Comparison of ENCODE assay signal across 31 mouse cellular contexts in genomic region chr12:47264118-47264517, GRCm38 (mm10).
"Had no signal": no experiment of that assay in that cellular context is flagged by ENCODE, and none has a peak within 500 bp of the region (broad histone marks: within the 10 kb centered on the region; RNA-seq: fewer than 3 reads in every experiment).

No protein-coding gene starts in this region.

- H3K27ac ChIP-seq: heart, embryonic 10.5 days; heart, embryonic 13.5 days; heart, embryonic 15.5 days; hindbrain, embryonic 10.5 days; hindbrain, embryonic 12.5 days; hindbrain, embryonic 14.5 days; hindbrain, embryonic 15.5 days; hindbrain, postnatal 0 days; intestine, embryonic 15.5 days; kidney, embryonic 15.5 days; kidney, postnatal 0 days; layer of hippocampus, adult 2 months; left cerebral cortex, adult 2 months had no signal

- H3K27me3 ChIP-seq: heart, embryonic 12.5 days; heart, embryonic 13.5 days; heart, embryonic 15.5 days; hindbrain, embryonic 12.5 days; hindbrain, embryonic 13.5 days; hindbrain, embryonic 15.5 days; intestine, embryonic 15.5 days; kidney, embryonic 15.5 days had no signal

- H3K9me3 ChIP-seq: heart, embryonic 10.5 days; heart, embryonic 12.5 days; heart, embryonic 13.5 days; heart, embryonic 15.5 days; hindbrain, embryonic 10.5 days; hindbrain, embryonic 12.5 days; hindbrain, embryonic 13.5 days; hindbrain, embryonic 15.5 days; intestine, embryonic 15.5 days; kidney, embryonic 15.5 days had no signal

- H3K36me3 ChIP-seq: heart, embryonic 10.5 days; heart, embryonic 12.5 days; heart, embryonic 13.5 days; heart, embryonic 15.5 days; hindbrain, embryonic 10.5 days; hindbrain, embryonic 12.5 days; hindbrain, embryonic 13.5 days; hindbrain, embryonic 15.5 days; intestine, embryonic 15.5 days; kidney, embryonic 15.5 days had no signal

- H3K4me3 ChIP-seq: heart, embryonic 10.5 days; heart, embryonic 12.5 days; heart, embryonic 13.5 days; heart, embryonic 15.5 days; hindbrain, embryonic 10.5 days; hindbrain, embryonic 12.5 days; hindbrain, embryonic 13.5 days; hindbrain, embryonic 15.5 days; intestine, embryonic 15.5 days; kidney, embryonic 15.5 days; layer of hippocampus, adult 2 months; left cerebral cortex, adult 2 months had no signal

- DNase-seq: heart, postnatal 10 days; heart, postnatal 14 days; heart, postnatal 36 days; heart, postnatal 4 days; kidney, adult 11 months; kidney, adult 18-20 months; kidney, adult 2 months; kidney, adult 8-10 months; kidney, adult 9 months; kidney, postnatal 10 days; kidney, postnatal 14 days; kidney, postnatal 25 days; kidney, postnatal 36 days; kidney, postnatal 4 days; layer of hippocampus, adult 9-11 months; layer of hippocampus, postnatal 36 days had no signal

- H3K9ac ChIP-seq: heart, embryonic 12.5 days; heart, embryonic 13.5 days; heart, embryonic 15.5 days; hindbrain, embryonic 12.5 days; hindbrain, embryonic 13.5 days; hindbrain, embryonic 14.5 days; hindbrain, embryonic 15.5 days; intestine, embryonic 15.5 days; kidney, embryonic 15.5 days had no signal

- H3K4me1 ChIP-seq: heart, embryonic 10.5 days; heart, embryonic 12.5 days; heart, embryonic 13.5 days; heart, embryonic 15.5 days; hindbrain, embryonic 12.5 days; hindbrain, embryonic 13.5 days; hindbrain, embryonic 15.5 days; intestine, embryonic 15.5 days; kidney, embryonic 15.5 days had no signal
